Mouse (Mus musculus) urinary bladder, postnatal 36 days (tissue): ENCODE measurements around the gene S1pr3.

Experiments used
- DNase-seq, 2 experiments: peaks; one replicate each; pipeline ENCODE4 v3.0.0; 2022; ENCODE audit warnings: low spot score in 2 of 2, mixed read lengths in 1 of 2

Gene S1pr3

DNA sequence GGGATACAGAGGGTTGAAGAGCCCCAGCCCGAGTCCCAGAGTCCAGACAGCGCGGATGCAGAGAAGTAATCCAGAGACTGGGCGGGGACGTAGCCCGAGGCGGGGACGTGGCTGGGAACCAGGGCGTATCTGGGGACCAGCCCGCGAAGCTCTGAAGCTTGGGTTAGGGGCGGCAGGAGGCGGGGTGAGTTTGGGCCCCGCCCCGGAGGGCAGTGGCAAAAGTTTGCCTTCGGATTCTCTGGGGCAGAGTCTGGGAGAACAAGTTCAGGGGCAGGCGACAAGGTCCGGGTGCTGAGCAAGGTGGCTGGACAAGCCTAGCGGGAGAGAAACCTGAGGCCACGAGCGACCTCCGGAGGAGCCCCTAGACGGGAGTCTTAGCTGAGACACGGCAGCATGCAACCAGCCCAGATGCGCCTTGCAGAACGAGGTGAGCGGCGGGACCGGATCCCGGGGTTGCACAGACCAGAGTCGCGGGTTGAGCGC, at the start of gene S1pr3:
TSS of gene S1pr3 (plus strand) at position 121 of the 483 bp plus-strand sequence.
- DNase-seq: peak; percentile 8 to 46

GRCm38 (mm10) chr13:51360441-51360962, 47.9 kb upstream of the S1pr3 start:
- DNase-seq: no peak

- no peak for DNase-seq
Observed at GRCm38 (mm10) chr13:51363390-51363789, 45.0 kb upstream of the S1pr3 start.

DNA sequence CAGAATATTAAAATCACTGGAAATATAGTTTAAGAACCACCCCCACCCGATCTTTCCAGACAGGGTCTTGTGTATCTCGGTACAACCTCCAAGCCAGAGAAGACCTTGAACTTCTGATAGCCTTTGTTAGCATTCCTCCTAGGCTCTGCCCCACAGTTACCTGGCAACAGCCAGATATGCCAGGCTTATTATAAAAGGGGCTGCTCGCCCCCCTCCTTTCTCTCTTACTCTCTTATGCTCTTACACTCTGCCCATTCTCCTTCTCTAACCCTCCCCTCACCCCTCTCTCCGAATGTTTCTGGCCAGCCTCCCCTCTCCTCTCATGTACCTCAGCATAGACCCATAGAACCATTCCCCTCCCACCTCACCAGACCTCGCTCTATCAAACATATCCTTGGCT, 44.5 kb upstream of the S1pr3 start:
- DNase-seq: no peak

DNA sequence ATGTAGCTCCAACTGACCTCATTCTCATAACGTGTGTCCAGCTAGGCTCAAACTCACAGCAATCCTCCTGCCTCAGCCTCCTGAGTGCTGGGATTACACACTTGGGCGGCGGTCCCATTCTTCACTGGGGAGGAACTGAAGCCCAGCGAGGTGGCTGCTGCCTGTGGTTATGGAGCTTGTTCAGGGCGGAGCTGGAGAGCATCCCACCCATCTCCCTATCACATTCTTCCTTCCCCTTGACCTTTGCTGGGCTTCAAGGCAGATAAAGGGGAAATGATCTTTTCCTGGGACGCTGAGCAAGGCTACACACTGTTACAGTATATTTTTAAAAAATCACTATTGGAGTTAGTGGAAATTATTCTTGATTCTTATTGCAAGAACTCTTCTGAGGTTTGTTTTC, 43.2 kb upstream of the S1pr3 start:
- DNase-seq: no peak

GRCm38 (mm10) chr13:51368346-51368745, 40.1 kb upstream of the S1pr3 start:
- no peak for DNase-seq

GRCm38 (mm10) chr13:51369354-51369753, 39.1 kb upstream of the S1pr3 start:
- no peak for DNase-seq

GRCm38 (mm10) chr13:51373086-51373485, 35.4 kb upstream of the S1pr3 start:
- DNase-seq: no peak

DNA sequence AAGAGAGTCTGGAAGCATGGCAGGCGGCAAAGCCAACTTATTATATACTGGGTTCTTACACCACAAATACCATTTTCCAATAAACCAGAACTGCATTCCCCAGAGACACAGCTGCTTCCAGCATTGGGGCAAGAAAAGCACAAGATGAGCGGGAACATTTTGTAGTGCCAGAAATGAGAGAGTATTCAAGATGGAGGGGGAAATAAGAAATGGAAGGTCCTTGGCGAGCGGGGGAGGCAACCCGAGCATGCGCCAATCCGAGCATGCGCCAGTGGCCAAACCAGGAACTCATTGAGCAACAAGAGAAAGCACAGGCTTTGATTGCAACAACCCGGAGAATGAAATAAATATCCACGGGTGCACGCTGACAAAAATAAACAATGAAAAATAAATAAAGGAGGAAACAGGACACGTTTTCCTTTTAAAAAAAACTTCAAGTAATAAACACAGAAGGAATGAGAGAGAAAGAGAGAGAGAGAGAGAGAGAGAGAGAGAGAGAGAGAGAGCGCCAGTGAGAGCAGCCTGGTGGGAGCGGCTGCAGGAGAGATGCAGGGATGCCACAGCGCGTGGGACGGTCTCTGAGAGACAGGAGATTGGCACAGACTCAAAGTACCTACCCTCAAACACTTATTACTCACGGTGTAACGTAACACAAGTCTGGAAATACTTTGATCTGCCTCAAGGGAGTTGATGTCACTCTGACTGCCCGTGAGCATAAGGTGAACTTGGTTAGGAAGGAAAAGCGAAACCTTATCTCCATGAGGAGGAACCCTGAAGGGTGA, 34.2 kb upstream of the S1pr3 start:
- peak; percentile 1 to 54 for DNase-seq

- DNase-seq: no peak
Observed at GRCm38 (mm10) chr13:51378126-51378525, 30.3 kb upstream of the S1pr3 start.

DNA sequence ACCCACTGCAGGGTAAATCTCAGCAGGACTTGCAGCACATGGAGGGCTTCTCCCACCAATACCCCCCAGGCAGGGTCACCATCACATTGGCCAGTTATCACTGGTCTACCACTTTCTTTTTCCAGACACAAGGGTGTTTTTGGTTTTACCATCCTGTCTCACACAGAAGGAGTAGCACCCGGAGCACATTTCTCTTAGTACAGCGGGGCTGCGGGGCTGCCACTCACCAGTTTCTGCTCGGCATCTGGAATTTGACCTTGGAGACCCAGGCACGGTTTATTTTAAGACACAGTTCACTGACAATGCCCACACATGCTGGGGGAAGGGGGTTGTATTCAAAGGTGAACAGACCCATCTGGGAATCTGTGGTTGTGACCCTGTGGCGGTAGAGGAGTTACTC, 28.8 kb upstream of the S1pr3 start:
- DNase-seq: no peak

DNA sequence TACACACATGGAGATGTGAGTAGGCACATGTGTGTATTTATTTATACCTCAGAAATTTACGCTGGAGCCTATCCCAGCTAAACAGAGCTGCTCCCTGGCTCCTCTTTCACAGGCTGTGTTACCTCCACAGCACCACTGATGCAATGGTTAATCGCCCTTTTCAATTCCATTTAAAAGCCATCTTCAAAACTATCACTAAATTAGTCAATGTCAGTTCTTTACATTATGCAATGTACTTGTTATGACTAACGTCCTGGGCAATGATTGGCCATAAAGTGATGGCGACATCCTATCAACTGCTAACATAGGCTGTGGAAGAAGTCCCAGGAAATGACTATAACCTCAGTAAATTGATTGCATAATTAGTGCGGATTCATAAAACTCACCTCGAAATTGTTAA, 26.9 kb upstream of the S1pr3 start:
- no peak for DNase-seq

GRCm38 (mm10) chr13:51384899-51385298, 23.5 kb upstream of the S1pr3 start:
- no peak for DNase-seq

DNA sequence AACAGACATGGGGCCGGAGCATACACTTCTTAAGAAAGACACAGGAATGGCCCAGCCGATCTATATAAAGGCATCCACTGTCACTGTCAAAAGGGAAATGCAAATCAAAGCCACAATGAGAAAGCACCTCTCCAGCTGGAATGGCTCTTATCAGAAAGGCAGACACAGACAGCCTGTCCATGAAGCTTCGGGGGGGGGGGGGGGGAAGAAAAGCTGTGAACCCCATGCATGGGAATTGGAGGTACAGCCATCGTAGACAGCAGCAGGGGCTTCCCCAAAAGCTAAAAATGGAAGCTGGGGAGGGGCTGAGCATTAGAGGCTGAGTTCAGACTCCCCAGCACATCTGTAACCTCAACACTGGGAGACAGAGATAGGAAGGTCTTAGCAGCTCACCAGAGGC, 20.5 kb upstream of the S1pr3 start:
- no peak for DNase-seq

DNA sequence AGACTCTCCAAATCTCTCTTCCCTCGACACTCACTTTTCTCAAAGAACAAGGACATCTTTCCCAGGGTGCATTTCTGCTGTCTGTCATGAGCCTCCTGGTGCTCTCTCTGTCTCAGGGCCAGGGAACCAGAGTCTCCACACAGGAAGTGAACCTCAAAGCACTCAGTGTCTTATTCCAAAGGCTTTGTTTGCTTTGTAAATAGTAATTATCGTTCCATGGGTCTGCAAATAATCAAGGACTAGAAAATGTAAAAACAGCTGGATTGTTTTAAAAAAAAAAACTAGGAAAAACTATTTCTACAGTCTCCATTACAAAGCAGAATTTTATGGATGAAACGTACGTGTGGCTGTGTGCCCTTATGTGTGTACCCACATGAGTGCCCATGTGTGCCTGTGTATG, 18.0 kb upstream of the S1pr3 start:
- DNase-seq: no peak

- no peak for DNase-seq
Observed at GRCm38 (mm10) chr13:51391359-51391916, 17.0 kb upstream of the S1pr3 start.

- DNase-seq: no peak
Observed at GRCm38 (mm10) chr13:51392256-51392655, 16.2 kb upstream of the S1pr3 start.

GRCm38 (mm10) chr13:51397861-51398260, 10.6 kb upstream of the S1pr3 start:
- no peak for DNase-seq

GRCm38 (mm10) chr13:51399562-51399961, 8.9 kb upstream of the S1pr3 start:
- no peak for DNase-seq

DNA sequence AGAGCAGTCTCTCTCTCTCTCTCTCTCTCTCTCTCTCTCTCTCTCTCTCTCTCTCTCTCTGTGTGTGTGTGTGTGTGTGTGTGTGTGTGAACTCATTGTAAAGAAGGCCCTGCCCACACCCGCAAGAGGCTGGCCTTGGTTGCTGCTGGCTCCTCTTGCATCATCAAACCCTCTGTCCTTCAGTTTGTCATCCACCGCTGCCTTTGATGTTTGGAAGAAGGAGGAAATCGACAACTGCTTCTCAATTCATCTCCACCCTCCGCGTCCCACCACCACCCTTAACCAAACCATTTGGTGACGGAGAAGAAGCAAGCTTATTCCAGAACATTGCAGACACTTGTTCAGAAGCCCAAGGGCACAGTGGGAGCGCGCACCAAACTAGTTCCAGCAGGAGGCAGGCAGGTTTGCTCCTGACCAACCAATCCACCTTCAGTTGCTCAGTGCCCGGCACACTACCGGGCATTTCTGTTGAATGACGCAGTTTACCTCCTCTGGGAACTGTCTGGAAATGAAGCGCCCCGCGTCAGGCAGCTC, 8.2 kb upstream of the S1pr3 start:
- DNase-seq: peak; percentile 19 to 40

DNA sequence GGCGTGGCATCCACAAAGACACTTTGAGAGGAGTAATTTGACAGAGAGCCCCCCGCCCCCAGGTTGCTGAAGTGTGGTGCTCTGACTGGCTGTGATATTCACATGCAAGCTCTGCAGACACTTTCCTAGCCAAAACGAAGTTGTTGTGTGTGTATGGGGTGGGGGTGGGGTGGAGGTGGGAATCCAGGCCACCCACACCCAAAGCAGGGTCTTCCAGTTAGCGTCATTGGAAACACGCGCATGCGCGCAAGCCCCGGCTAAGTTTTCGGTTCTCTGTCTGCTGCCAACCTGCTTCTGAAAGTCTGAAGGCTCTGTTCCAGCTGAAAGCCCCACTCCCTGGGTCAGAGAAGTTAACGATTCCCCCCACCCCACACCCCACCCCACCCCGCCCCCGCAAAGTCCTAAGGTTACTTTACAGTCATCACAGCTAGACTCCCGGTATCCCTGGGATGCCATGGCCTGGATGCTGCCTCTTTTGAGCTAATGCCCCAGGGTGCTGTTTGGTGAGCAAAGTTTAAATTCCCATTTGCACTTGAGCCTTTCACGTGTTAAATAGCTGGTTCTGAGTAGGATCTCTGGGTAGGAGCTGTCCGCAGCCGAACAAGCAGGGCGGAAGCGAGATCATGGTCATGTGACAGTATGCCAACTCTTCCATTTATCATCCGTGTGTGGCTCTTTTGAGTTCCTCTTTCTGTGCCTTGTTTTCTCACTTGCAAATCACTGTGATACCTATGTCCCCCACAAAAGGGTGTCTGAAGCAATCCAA, 7.5 kb upstream of the S1pr3 start:
- no peak for DNase-seq

DNA sequence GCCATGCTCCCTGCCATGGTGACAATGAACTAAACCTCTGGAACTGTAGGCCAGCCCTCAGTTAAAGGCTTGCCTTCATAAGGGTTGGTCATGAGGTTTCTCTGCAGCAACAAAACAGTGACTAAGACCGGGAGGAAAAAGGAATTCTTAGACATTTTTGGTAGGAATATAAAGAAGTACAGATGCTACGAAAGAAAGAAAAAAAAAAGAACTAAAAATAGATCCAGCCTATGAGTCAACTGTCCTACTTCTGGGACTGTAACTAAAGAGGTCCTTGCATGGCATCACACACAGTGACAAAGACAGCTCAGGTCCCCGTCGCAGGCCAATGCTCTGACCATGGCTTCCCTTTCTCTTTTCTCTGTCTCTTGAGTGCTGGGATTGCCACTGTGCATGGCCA, 3.9 kb upstream of the S1pr3 start:
- no peak for DNase-seq
